Comparison of ENCODE assay signal across 14 mouse cellular contexts in the genomic region with DNA sequence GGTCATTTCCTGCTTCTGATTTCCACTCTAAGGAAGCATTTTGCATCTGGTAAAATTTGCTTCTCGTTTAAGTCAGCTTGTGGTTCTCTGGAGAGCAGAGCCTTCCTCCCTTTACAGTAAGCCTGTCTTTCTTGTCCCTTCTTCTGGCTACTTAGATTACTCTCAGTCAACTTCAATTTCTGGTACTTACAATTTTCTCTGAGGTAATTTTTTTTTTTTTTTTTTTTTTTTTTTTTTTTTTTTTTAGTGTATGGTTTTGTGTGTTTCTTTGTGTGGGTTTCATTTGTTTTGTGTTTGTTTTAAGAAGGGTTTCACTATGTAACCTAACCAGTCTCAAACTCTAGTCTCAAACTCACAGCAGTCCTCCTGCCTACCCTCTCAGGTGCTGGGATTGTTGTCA.
"Had no signal": no experiment of that assay in that cellular context is flagged by ENCODE, and none has a peak within 500 bp of the region (broad histone marks: within the 10 kb centered on the region; RNA-seq: fewer than 3 reads in every experiment).

No protein-coding gene starts in this region.

- H3K4me2 ChIP-seq: limb, embryonic 12.5 days; limb, embryonic 15.5 days; liver, embryonic 11.5 days; lung, embryonic 14.5 days; midbrain, embryonic 13.5 days had no signal

- H3K27ac ChIP-seq: kidney, postnatal 0 days; limb, embryonic 15.5 days; liver, embryonic 14.5 days; midbrain, embryonic 13.5 days had no signal

- H3K4me3 ChIP-seq: limb, embryonic 12.5 days; limb, embryonic 15.5 days; midbrain, embryonic 13.5 days had no signal

- DNase-seq: kidney, adult 2 months; kidney, postnatal 25 days; left cerebral cortex, postnatal 4 days; liver, postnatal 0 days; lung, embryonic 14.5 days; thymus, adult 18-20 months; thymus, postnatal 36 days had no signal

- H3K9me3 ChIP-seq: limb, embryonic 12.5 days; limb, embryonic 15.5 days; midbrain, embryonic 13.5 days had no signal

- H3K36me3 ChIP-seq: limb, embryonic 12.5 days; limb, embryonic 15.5 days; midbrain, embryonic 13.5 days had no signal

- H3K9ac ChIP-seq: limb, embryonic 12.5 days; limb, embryonic 15.5 days; liver, embryonic 14.5 days; liver, postnatal 0 days; lung, embryonic 14.5 days; midbrain, embryonic 13.5 days had no signal

- H3K27me3 ChIP-seq: limb, embryonic 12.5 days; limb, embryonic 15.5 days; midbrain, embryonic 13.5 days had no signal

- ATAC-seq: liver, postnatal 0 days; lung, postnatal 0 days had no signal
